15 mouse cellular contexts compared by ENCODE assay signal in the genomic region with DNA sequence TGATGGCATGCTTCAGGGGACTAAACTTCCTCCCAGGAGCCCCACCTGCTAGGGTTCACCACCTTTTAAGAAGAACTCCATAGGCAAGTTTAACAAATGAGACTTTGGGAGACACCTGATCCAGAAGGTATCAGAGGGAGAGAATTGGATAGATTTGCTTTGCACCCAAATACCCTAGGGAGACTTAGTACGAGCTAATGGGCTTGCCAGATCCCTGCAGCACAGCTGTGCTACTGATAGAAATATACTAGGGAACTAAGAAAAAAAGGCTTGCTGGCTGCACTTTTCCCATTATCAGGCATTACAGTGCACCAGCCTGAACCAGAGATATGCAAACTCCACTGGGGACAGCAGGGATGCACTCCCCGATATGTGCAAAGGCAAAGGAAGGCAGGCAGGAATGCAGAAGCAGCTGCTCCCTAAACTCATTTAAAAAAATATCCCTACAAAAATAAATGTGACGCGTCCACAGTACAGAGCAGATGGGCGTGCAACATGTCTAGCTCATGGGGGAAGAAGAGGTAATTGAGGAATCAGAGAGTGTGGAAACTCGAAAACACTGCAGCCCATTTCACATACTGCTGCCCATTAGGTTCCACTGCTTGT.
DNase-seq lines count a peak whose midpoint lies in the region; ATAC-seq and TF ChIP-seq lines count a peak whose summit lies in the region.
"Had no signal": no experiment of that assay in that cellular context is flagged by ENCODE, and none has a peak within 500 bp of the region (broad histone marks: within the 10 kb centered on the region; RNA-seq: fewer than 3 reads in every experiment).

No protein-coding gene starts in this region.

- ATAC-seq in forebrain, embryonic 13.5 days: peak; percentile 57; the same call in 1 of the 2 replicates
- ATAC-seq in forebrain, embryonic 11.5 days (replicated peaks; ENCODE audit: low FRiP score): no peak
- ATAC-seq in embryonic facial prominence, embryonic 14.5 days (ENCODE audit: low read depth): peak; percentile 87
- no peak for ATAC-seq in midbrain, postnatal 0 days (ENCODE audit: low FRiP score)
- ATAC-seq: inflammation-experienced regulatory T-cells, adult 6 months had no signal

- no peak overlapping the region for H3K27ac ChIP-seq in forebrain, embryonic 13.5 days
- H3K27ac ChIP-seq in forebrain, embryonic 11.5 days (ENCODE audit: low read depth, low read length): no peak overlapping the region
- H3K27ac ChIP-seq in embryonic facial prominence, embryonic 14.5 days (replicated peaks; ENCODE audit: low read depth, low read length): no peak overlapping the region
- H3K27ac ChIP-seq in midbrain, postnatal 0 days (ENCODE audit: low read depth, low read length): no peak overlapping the region
- H3K27ac ChIP-seq: heart, adult 2 months; limb, embryonic 13.5 days; stomach, postnatal 0 days had no signal

- no peak for DNase-seq in forebrain, embryonic 11.5 days (ENCODE audit: low spot score)
- DNase-seq in embryonic facial prominence, embryonic 14.5 days (ENCODE audit: low spot score): peak; percentile 42
- peak; percentile 70 to 77 for DNase-seq in layer of hippocampus, adult 8-10 months (ENCODE audit: low spot score in 2 of 2)
- DNase-seq in midbrain, postnatal 0 days (ENCODE audit: low spot score): peak; percentile 17
- DNase-seq in natural killer cell, adult 2 months (ENCODE audit: low spot score in 2 of 2): no peak
- DNase-seq in thymus, adult 18-20 months: no peak
- no peak for DNase-seq in liver
- DNase-seq: adrenal gland, adult 2 months; cerebellum, adult 9-10 months; heart, adult 2 months; lung, postnatal 36 days had no signal

- no peaks in the 10 kb centered on the region for H3K9me3 ChIP-seq in forebrain, embryonic 13.5 days (replicated peaks)
- no peaks in the 10 kb centered on the region for H3K9me3 ChIP-seq in forebrain, embryonic 11.5 days (ENCODE audit: control insufficient read depth, low read length)
- no peaks in the 10 kb centered on the region for H3K9me3 ChIP-seq in embryonic facial prominence, embryonic 14.5 days (ENCODE audit: control insufficient read depth, low read length)
- no peaks in the 10 kb centered on the region for H3K9me3 ChIP-seq in midbrain, postnatal 0 days (ENCODE audit: low read length)
- H3K9me3 ChIP-seq: limb, embryonic 13.5 days had no signal

- no peak overlapping the region for H3K4me3 ChIP-seq in forebrain, embryonic 13.5 days
- H3K4me3 ChIP-seq in forebrain, embryonic 11.5 days (ENCODE audit: low read depth, low read length): no peak overlapping the region
- H3K4me3 ChIP-seq in embryonic facial prominence, embryonic 14.5 days (ENCODE audit: low read depth, low read length): no peak overlapping the region
- no peak overlapping the region for H3K4me3 ChIP-seq in midbrain, postnatal 0 days (ENCODE audit: low read depth, low read length)
- H3K4me3 ChIP-seq: heart, adult 2 months; limb, embryonic 13.5 days had no signal

- H3K9ac ChIP-seq in forebrain, embryonic 13.5 days: no peak overlapping the region
- H3K9ac ChIP-seq in forebrain, embryonic 11.5 days (ENCODE audit: low read length): no peak overlapping the region
- H3K9ac ChIP-seq in embryonic facial prominence, embryonic 14.5 days (ENCODE audit: low read depth, low read length): no peak overlapping the region
- no peak overlapping the region for H3K9ac ChIP-seq in midbrain, postnatal 0 days (replicated peaks; ENCODE audit: low read length, poor library complexity, severe bottlenecking)
- H3K9ac ChIP-seq: limb, embryonic 13.5 days had no signal

- no peaks in the 10 kb centered on the region for H3K27me3 ChIP-seq in forebrain, embryonic 13.5 days
- no peaks in the 10 kb centered on the region for H3K27me3 ChIP-seq in forebrain, embryonic 11.5 days (ENCODE audit: control insufficient read depth, insufficient read depth, low read length)
- no peaks in the 10 kb centered on the region for H3K27me3 ChIP-seq in embryonic facial prominence, embryonic 14.5 days (replicated peaks; ENCODE audit: control insufficient read depth, insufficient read depth, low read length)
- no peaks in the 10 kb centered on the region for H3K27me3 ChIP-seq in midbrain, postnatal 0 days (ENCODE audit: insufficient read depth, low read length)
- H3K27me3 ChIP-seq: limb, embryonic 13.5 days had no signal

- TF ChIP-seq CTCF in midbrain, postnatal 0 days (IDR thresholded peaks at IDR 0.05): no peak

- no peak overlapping the region for H3K4me2 ChIP-seq in forebrain, embryonic 13.5 days
- no peak overlapping the region for H3K4me2 ChIP-seq in forebrain, embryonic 11.5 days (ENCODE audit: low read depth, low read length, severe bottlenecking)
- H3K4me2 ChIP-seq in embryonic facial prominence, embryonic 14.5 days (ENCODE audit: low read depth, low read length): no peak overlapping the region
- H3K4me2 ChIP-seq in midbrain, postnatal 0 days (ENCODE audit: low read depth, low read length, poor library complexity, severe bottlenecking): no peak overlapping the region
- H3K4me2 ChIP-seq: limb, embryonic 13.5 days had no signal

- no peaks in the 10 kb centered on the region for H3K36me3 ChIP-seq in forebrain, embryonic 13.5 days (ENCODE audit: poor library complexity, severe bottlenecking)
- H3K36me3 ChIP-seq in forebrain, embryonic 11.5 days (ENCODE audit: control insufficient read depth, insufficient read depth, low read length): no peaks in the 10 kb centered on the region
- H3K36me3 ChIP-seq in embryonic facial prominence, embryonic 14.5 days (ENCODE audit: control insufficient read depth, insufficient read depth, low read length): no peaks in the 10 kb centered on the region
- H3K36me3 ChIP-seq in midbrain, postnatal 0 days (ENCODE audit: insufficient read depth, low read length): no peaks in the 10 kb centered on the region

- WGBS in forebrain, embryonic 13.5 days: 76% methylated on average over 6 of the region's 6 CpGs
- 83% methylated on average over 6 of the region's 6 CpGs for WGBS in forebrain, embryonic 11.5 days
- WGBS in embryonic facial prominence, embryonic 14.5 days: 71% methylated on average over 6 of the region's 6 CpGs
- WGBS in midbrain, postnatal 0 days: 55% methylated on average over 6 of the region's 6 CpGs

- H3K4me1 ChIP-seq in forebrain, embryonic 13.5 days: 0 out of 2 replicates have a peak, but pooled peaks cover 4% of the 10 kb centered on the region
- H3K4me1 ChIP-seq in forebrain, embryonic 11.5 days (replicated peaks; ENCODE audit: control insufficient read depth, insufficient read depth, low read length): no peaks in the 10 kb centered on the region
- H3K4me1 ChIP-seq in embryonic facial prominence, embryonic 14.5 days (ENCODE audit: control insufficient read depth, insufficient read depth, low read length): no peaks in the 10 kb centered on the region
- H3K4me1 ChIP-seq in midbrain, postnatal 0 days (ENCODE audit: insufficient read depth, low read length): no peaks in the 10 kb centered on the region

Comparison
In these comparisons a context has a peak if more than half of its experiments do, and no peak if none do; other contexts are left out.
1. ATAC-seq: peak in forebrain, embryonic 13.5 days (single experiment) and embryonic facial prominence, embryonic 14.5 days (single experiment); none in forebrain, embryonic 11.5 days (single experiment) and midbrain, postnatal 0 days (single experiment).
2. DNase-seq: peak in embryonic facial prominence, embryonic 14.5 days (single experiment), layer of hippocampus, adult 8-10 months (2 of 2) and midbrain, postnatal 0 days (single experiment); none in forebrain, embryonic 11.5 days (single experiment), natural killer cell, adult 2 months (0 of 2), thymus, adult 18-20 months (0 of 2) and liver (single experiment).